Mouse (Mus musculus): ENCODE measurements around the gene Ddah2.

DNA sequence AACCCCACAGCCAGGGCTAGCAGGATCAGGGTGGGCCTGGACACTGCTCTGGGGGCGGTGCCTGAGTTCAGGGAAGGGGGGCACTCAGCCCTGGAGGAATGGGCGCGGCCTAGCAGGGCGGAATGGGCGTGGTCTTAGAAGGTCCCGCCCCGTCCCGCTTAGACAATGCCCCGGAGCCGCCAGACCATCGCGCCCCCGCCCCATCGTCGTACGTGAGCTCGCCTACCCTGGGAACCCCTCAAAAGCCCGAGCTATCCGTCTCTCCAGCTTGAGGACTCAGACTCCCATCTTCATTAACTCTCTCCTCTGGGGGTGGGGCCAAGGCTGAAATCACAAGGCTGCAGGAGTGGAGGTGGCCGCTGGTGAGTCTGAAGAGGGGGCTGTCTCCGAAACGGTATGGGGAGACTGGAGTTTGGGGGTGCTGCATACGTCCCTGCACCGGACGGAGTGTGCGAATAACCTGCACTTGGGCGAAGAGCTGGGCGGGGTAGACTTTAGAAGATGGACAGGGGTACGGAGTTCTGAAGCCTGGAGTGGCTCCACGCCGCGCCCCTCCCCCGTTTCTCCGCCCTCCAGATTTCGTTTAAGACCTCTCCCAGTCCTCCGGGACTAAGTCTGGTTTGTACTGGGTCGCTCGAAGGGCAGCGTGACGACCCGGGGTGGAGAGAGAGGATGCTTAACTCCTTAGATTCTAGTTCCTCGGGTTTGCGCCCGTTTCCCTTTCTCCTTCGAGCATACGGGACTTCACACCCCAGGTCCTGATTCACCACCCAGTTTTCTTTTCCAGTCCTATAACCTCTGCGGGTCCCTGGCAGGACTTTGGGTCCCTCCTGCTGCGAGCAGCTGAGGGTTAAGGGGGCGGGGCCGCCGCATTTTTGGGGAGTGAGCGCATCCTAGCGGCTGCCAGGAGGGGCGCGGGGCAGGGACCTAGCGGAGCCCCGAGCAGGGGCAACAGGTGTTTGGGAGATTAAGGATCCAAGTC lies at the start of gene Ddah2:
- TF ChIP-seq EP300 (IDR thresholded peaks at IDR 0.05; ENCODE audit: low read depth) (no peak), CTCF (IDR thresholded peaks at IDR 0.05; ENCODE audit: low read depth) (peak; percentile 91)

Measured in liver, postnatal 0 days (tissue).